Mouse (Mus musculus) neural tube, embryonic 14.5 days (tissue): ENCODE data around the gene Gm5269. TPM values are rescaled to one million over a fixed set of nuclear protein-coding genes. Genes with fewer than 3 reads are reported as not detected.

Experiments
- ATAC-seq: fragments of 200-750 bp; cut with Nextera tagmentation; 2 replicates; pipeline ENCODE4 v1.8.0; 2017; ENCODE audit warnings: low read depth, mild to moderate bottlenecking, moderate TSS enrichment, moderate library complexity
- H3K27ac ChIP-seq: fragments of 300-500 bp; sonication (generic); 2 replicates; pipeline ENCODE4 v1.5.1; 2014; ENCODE audit warnings: low read depth, mild to moderate bottlenecking, control low read depth, low read length, moderate library complexity, mixed read lengths
- H3K27me3 ChIP-seq: fragments of 300-500 bp; sonication (generic); 2 replicates; pipeline ENCODE4 v1.6.1; 2014; ENCODE audit warnings: low read length; ENCODE audit not compliant: control insufficient read depth, insufficient read depth
- H3K36me3 ChIP-seq: fragments of 300-500 bp; sonication (generic); 2 replicates; pipeline ENCODE4 v1.6.1; 2014; ENCODE audit warnings: low read length, mixed read lengths; ENCODE audit not compliant: control insufficient read depth, insufficient read depth
- H3K4me1 ChIP-seq: fragments of 300-500 bp; sonication (generic); 2 replicates; pipeline ENCODE4 v1.6.1; 2014; ENCODE audit warnings: low read length; ENCODE audit not compliant: control insufficient read depth, insufficient read depth
- H3K4me2 ChIP-seq: fragments of 300-500 bp; sonication (generic); 2 replicates; pipeline ENCODE4 v1.6.1; 2014; ENCODE audit warnings: mild to moderate bottlenecking, low read depth, low read length, control low read depth
- H3K4me3 ChIP-seq: fragments of 300-500 bp; sonication (generic); 2 replicates; pipeline ENCODE4 v1.5.1; 2014; ENCODE audit warnings: low read depth, low read length, control low read depth, mixed read lengths
- H3K9ac ChIP-seq: fragments of 300-500 bp; sonication (generic); replicated peaks from 2 replicates; pipeline ENCODE4 v1.6.1; 2014; ENCODE audit warnings: low read depth, mild to moderate bottlenecking, control low read depth, low read length, mixed read lengths
- H3K9me3 ChIP-seq: fragments of 300-500 bp; sonication (generic); 2 replicates; pipeline ENCODE4 v1.6.1; 2016; ENCODE audit warnings: low read length; ENCODE audit not compliant: control insufficient read depth
- WGBS: fragments of 180-500 bp; shearing (Covaris S2); extraction: QIAGEN DNeasy Blood & Tissue Kit; methylation state at CpG from one replicate; pipeline ENCODE4 v1.1.7; 2014; 5-methylcytosine and 5-hydroxymethylcytosine counted together
- polyA plus RNA-seq: library from polyadenylated mRNA; unstranded; fragments of >200 nt; fragmentation: Nextera tagmentation; extraction: Ambion mirVana; gene quantifications from 2 replicates; pipeline ENCODE4 v1.2.1, GENCODE M21; 2014

Gm5269 gene
- polyA plus RNA-seq, 1 experiment from 2014 or later: not detected

- H3K27me3 ChIP-seq: no peaks in the 10 kb centered on the region
- no peak for ATAC-seq
- no peaks in the 10 kb centered on the region for H3K36me3 ChIP-seq
- no peak overlapping the region for H3K9ac ChIP-seq
- H3K9me3 ChIP-seq: no peaks in the 10 kb centered on the region
- no peak overlapping the region for H3K4me3 ChIP-seq
- H3K4me2 ChIP-seq: no peak overlapping the region
- no peak overlapping the region for H3K27ac ChIP-seq
- 87% methylated on average over 9 of the region's 9 CpGs for WGBS
- no peaks in the 10 kb centered on the region for H3K4me1 ChIP-seq
Measured at GRCm38 (mm10) chr1:45886800-45887199, 3.3 kb downstream of the Gm5269 start.

- ATAC-seq: no peak
- Histone ChIP-seq H3K4me1 (no peaks in the 10 kb centered on the region), H3K4me3 (no peak overlapping the region), H3K9me3 (no peaks in the 10 kb centered on the region), H3K27me3 (no peaks in the 10 kb centered on the region), H3K36me3 (no peaks in the 10 kb centered on the region), H3K9ac (no peak overlapping the region), H3K4me2 (no peak overlapping the region), H3K27ac (no peak overlapping the region)
Measured at GRCm38 (mm10) chr1:45883378-45883777, 6.7 kb downstream of the Gm5269 start.

- H3K36me3 ChIP-seq: no peaks in the 10 kb centered on the region
- 19% methylated on average over 6 of the region's 6 CpGs for WGBS
- no peaks in the 10 kb centered on the region for H3K9me3 ChIP-seq
- no peak for ATAC-seq
- no peak overlapping the region for H3K27ac ChIP-seq
- H3K4me2 ChIP-seq: no peak overlapping the region
- no peak overlapping the region for H3K4me3 ChIP-seq
- H3K27me3 ChIP-seq: no peaks in the 10 kb centered on the region
- no peak overlapping the region for H3K9ac ChIP-seq
- H3K4me1 ChIP-seq: no peaks in the 10 kb centered on the region
Measured at GRCm38 (mm10) chr1:45882076-45882475, 8.0 kb downstream of the Gm5269 start.

GRCm38 (mm10) chr1:45881228-45881832, 8.7 kb downstream of the Gm5269 start:
- no peak for ATAC-seq
- no peaks in the 10 kb centered on the region for H3K36me3 ChIP-seq
- no peak overlapping the region for H3K4me3 ChIP-seq
- no peaks in the 10 kb centered on the region for H3K27me3 ChIP-seq
- no peaks in the 10 kb centered on the region for H3K4me1 ChIP-seq
- WGBS: 82% methylated on average over 3 of the region's 3 CpGs
- no peak overlapping the region for H3K27ac ChIP-seq
- no peak overlapping the region for H3K9ac ChIP-seq
- H3K9me3 ChIP-seq: no peaks in the 10 kb centered on the region
- no peak overlapping the region for H3K4me2 ChIP-seq

GRCm38 (mm10) chr1:45877463-45877862, 12.6 kb downstream of the Gm5269 start:
- 55% methylated on average over 3 of the region's 3 CpGs for WGBS
- no peak for ATAC-seq

GRCm38 (mm10) chr1:45876450-45877198, 13.4 kb downstream of the Gm5269 start:
- Histone ChIP-seq H3K4me2 (no peak overlapping the region), H3K4me3 (no peak overlapping the region), H3K9me3 (no peaks in the 10 kb centered on the region), H3K4me1 (no peaks in the 10 kb centered on the region), H3K9ac (no peak overlapping the region), H3K27ac (no peak overlapping the region), H3K36me3 (no peaks in the 10 kb centered on the region), H3K27me3 (no peaks in the 10 kb centered on the region)
- WGBS: 89% methylated on average over 6 of the region's 6 CpGs
- ATAC-seq: no peak

More at GRCm38 (mm10) chr1:45877463-45877862, 12.6 kb downstream of the Gm5269 start:
- Histone ChIP-seq H3K4me3 (no peak overlapping the region), H3K36me3 (no peaks in the 10 kb centered on the region), H3K4me2 (no peak overlapping the region), H3K9me3 (no peaks in the 10 kb centered on the region), H3K4me1 (no peaks in the 10 kb centered on the region), H3K9ac (no peak overlapping the region), H3K27me3 (no peaks in the 10 kb centered on the region), H3K27ac (no peak overlapping the region)

GRCm38 (mm10) chr1:45875640-45876039, 14.4 kb downstream of the Gm5269 start:
- Histone ChIP-seq H3K9me3 (no peaks in the 10 kb centered on the region), H3K27ac (no peak overlapping the region), H3K27me3 (no peaks in the 10 kb centered on the region), H3K36me3 (no peaks in the 10 kb centered on the region), H3K4me2 (no peak overlapping the region), H3K9ac (no peak overlapping the region), H3K4me3 (no peak overlapping the region), H3K4me1 (no peaks in the 10 kb centered on the region)
- WGBS: 79% methylated on average over 2 of the region's 2 CpGs
- no peak for ATAC-seq

- Histone ChIP-seq H3K27ac (no peak overlapping the region), H3K36me3 (no peaks in the 10 kb centered on the region), H3K9me3 (no peaks in the 10 kb centered on the region), H3K9ac (no peak overlapping the region), H3K4me1 (no peaks in the 10 kb centered on the region), H3K4me3 (no peak overlapping the region), H3K27me3 (no peaks in the 10 kb centered on the region), H3K4me2 (no peak overlapping the region)
- WGBS: 77% methylated on average over 2 of the region's 2 CpGs
- no peak for ATAC-seq
Measured at GRCm38 (mm10) chr1:45873250-45873649, 16.8 kb downstream of the Gm5269 start.

GRCm38 (mm10) chr1:45868479-45869137, 21.5 kb downstream of the Gm5269 start:
- Histone ChIP-seq H3K4me2 (no peak overlapping the region), H3K4me3 (no peak overlapping the region), H3K27me3 (no peaks in the 10 kb centered on the region), H3K4me1 (no peaks in the 10 kb centered on the region), H3K9me3 (no peaks in the 10 kb centered on the region), H3K36me3 (no peaks in the 10 kb centered on the region), H3K9ac (no peak overlapping the region), H3K27ac (no peak overlapping the region)
- WGBS: 80% methylated on average over 3 of the region's 3 CpGs
- no peak for ATAC-seq
